Mouse (Mus musculus): Measurements from ENCODE around the gene Plekho2. TPM values are rescaled to one million over a fixed set of nuclear protein-coding genes. Genes with fewer than 3 reads are reported as not detected.

Gene Plekho2
- polyA plus RNA-seq, 1 experiment = 67.0 TPM

DNA sequence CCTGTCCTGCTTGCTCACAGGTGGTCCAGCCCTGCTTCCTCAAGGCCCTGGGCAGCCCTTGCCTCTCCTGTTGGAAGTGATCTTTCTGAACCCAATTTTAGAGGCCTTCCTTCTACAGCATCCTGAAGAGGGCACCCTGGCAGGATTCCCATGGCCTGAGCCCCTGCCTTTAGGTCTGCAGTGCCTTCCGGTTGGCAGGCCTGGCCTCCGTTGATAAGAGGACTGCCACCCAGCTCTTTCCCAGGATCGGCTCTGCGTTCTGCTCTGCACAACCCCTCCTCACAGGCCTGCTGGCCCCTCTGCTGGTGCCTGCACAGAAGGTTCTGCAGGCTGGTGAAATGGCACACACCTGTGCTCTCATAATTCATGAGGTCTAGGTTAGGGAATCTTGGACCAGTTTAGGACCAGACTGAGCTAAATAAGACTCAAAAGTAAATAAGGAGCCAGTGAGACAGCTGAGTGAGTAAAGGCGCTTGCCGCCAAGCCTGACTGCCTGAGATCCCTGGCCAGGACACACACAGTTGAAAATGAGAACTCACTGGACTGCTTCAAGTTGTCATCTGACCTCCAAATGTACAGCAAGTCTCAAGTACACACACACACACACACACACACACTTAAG, 51.3 kb downstream of the Plekho2 start:
- no peak overlapping the region for H3K27ac ChIP-seq (ENCODE audit: control insufficient read depth, insufficient read depth, low read depth, low read length)

DNA sequence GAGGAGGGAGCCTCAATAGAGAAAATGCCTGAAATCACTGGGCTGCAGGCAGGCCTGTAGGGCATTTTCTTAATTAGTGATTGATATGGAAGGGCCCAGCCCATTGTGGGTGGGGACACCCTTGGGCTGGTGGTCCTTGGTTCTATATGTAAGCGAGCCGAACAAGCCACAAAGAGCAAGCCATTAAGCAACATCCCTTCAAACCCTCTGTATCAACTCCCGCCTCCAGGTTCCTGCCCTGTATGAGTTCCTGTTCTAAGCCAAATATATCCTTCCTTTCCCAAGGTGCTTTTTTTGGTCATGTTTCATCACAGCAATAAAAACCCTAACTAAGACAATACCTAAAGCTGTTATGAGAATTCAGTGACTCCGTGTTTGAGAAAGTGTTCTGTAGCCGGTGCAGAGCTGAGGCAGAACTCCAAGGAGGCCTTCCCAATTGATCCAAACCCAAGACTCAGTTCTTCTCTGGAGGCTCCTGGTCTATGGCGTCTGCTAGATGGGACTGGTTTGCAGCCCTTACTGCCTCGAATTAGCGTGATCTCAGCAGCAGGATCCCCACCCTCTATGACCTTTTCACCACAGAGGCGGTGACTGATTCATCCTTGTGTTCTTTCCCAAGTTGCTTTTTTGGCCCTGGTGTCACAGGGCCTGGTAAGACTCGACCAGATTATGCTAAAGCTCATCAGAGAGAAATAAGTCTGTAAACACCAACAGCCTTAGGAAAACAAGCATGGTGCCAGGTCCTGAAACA, 54.2 kb downstream of the Plekho2 start:
- TF ChIP-seq CTCF (IDR thresholded peaks at IDR 0.05; ENCODE audit: control insufficient read depth, insufficient read depth, insufficient replicate concordance, low read depth, low read length) = no peak
- TF ChIP-seq POLR2A (IDR thresholded peaks at IDR 0.05; ENCODE audit: control insufficient read depth, low read depth, low read length) = no peak
- no peaks in the 10 kb centered on the region for H3K27me3 ChIP-seq (ENCODE audit: control insufficient read depth, insufficient read depth, low read length)
- H3K27ac ChIP-seq (ENCODE audit: control insufficient read depth, insufficient read depth, low read depth, low read length) = no peak overlapping the region
- H3K4me3 ChIP-seq (ENCODE audit: control insufficient read depth, low read depth, low read length) = no peak overlapping the region
- H3K36me3 ChIP-seq (ENCODE audit: control insufficient read depth, insufficient read depth, low read length) = no peaks in the 10 kb centered on the region
- H3K4me1 ChIP-seq (ENCODE audit: control insufficient read depth, insufficient read depth, low read length) = no peaks in the 10 kb centered on the region; the same call in 1 of the 2 replicates

More for the DNA sequence above, 51.3 kb downstream of the Plekho2 start:
- TF ChIP-seq POLR2A (IDR thresholded peaks at IDR 0.05; ENCODE audit: control insufficient read depth, low read depth, low read length) (no peak), CTCF (IDR thresholded peaks at IDR 0.05; ENCODE audit: control insufficient read depth, insufficient read depth, insufficient replicate concordance, low read depth, low read length) (no peak)
- Histone ChIP-seq H3K27me3 (ENCODE audit: control insufficient read depth, insufficient read depth, low read length) (no peaks in the 10 kb centered on the region), H3K36me3 (ENCODE audit: control insufficient read depth, insufficient read depth, low read length) (no peaks in the 10 kb centered on the region), H3K4me1 (ENCODE audit: control insufficient read depth, insufficient read depth, low read length) (no peaks in the 10 kb centered on the region), H3K4me3 (ENCODE audit: control insufficient read depth, low read depth, low read length) (no peak overlapping the region)

DNA sequence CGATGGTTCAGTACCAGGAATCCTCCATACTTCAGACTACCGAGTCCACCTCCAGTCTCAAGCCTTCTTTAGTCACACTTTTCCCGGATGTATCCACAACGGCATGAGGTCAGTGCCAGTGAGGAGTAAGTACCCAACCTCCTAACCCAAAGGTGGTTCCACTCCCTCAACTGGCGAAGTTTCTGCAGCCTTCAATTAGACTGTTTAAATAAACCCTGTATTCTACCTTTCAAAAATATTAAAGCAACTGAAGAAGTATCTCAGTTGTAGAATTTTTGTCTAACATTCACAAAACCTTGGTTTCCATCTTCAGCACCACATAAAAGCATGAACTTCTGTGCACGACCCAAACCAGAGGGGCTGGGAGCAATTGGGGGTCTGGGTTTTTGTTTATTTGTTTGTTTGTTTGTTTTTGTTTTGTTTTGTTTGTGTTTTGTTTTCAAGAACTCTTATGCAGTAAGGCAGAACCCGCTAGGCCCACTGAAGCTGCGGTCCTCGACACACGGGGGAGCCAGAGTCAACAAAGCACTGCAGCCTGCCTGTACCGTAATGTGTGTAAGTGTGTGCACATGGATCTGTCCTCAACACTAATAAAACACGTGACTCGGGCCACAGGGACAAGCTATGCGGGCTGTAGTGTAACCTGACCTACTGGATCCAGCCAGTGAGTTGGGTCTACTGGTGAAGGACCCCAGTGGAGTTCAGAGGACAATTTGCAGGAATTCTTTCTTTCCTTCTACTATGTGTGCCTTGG, 56.1 kb downstream of the Plekho2 start:
- Histone ChIP-seq H3K27ac (ENCODE audit: control insufficient read depth, insufficient read depth, low read depth, low read length) (no peak overlapping the region), H3K36me3 (ENCODE audit: control insufficient read depth, insufficient read depth, low read length) (no peaks in the 10 kb centered on the region), H3K4me3 (ENCODE audit: control insufficient read depth, low read depth, low read length) (no peak overlapping the region), H3K4me1 (ENCODE audit: control insufficient read depth, insufficient read depth, low read length) (no peaks in the 10 kb centered on the region; the same call in none of the 2 replicates), H3K27me3 (ENCODE audit: control insufficient read depth, insufficient read depth, low read length) (no peaks in the 10 kb centered on the region)
- TF ChIP-seq CTCF (IDR thresholded peaks at IDR 0.05; ENCODE audit: control insufficient read depth, insufficient read depth, insufficient replicate concordance, low read depth, low read length) (peak; percentile 84; the same call in 1 of the 2 replicates), POLR2A (IDR thresholded peaks at IDR 0.05; ENCODE audit: control insufficient read depth, low read depth, low read length) (no peak)

DNA sequence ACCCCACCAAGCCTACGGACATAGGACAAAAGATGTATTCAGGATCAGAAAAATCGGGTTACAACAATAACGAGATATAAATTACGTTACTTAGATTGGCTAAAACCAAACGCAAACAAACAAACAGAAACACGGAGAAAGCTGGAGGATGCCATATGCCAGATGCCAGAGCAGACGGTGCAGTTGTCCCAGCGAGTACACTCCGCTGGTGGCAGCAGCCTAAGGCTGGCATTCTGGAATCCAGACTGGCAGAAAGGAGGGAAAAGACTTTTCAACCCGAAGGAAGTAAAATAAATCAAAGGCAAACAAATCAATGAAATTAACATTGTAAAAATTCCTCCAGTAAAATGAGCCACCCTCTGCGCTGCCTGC, 59.3 kb downstream of the Plekho2 start:
- no peaks in the 10 kb centered on the region for H3K27me3 ChIP-seq (ENCODE audit: control insufficient read depth, insufficient read depth, low read length)
- H3K36me3 ChIP-seq (ENCODE audit: control insufficient read depth, insufficient read depth, low read length) = no peaks in the 10 kb centered on the region
- no peak overlapping the region for H3K4me3 ChIP-seq (ENCODE audit: control insufficient read depth, low read depth, low read length)
- no peaks in the 10 kb centered on the region; the same call in none of the 2 replicates for H3K4me1 ChIP-seq (ENCODE audit: control insufficient read depth, insufficient read depth, low read length)
- no peak for TF ChIP-seq CTCF (IDR thresholded peaks at IDR 0.05; ENCODE audit: control insufficient read depth, insufficient read depth, insufficient replicate concordance, low read depth, low read length)
- TF ChIP-seq POLR2A (IDR thresholded peaks at IDR 0.05; ENCODE audit: control insufficient read depth, low read depth, low read length) = no peak
- no peak overlapping the region for H3K27ac ChIP-seq (ENCODE audit: control insufficient read depth, insufficient read depth, low read depth, low read length)

DNA sequence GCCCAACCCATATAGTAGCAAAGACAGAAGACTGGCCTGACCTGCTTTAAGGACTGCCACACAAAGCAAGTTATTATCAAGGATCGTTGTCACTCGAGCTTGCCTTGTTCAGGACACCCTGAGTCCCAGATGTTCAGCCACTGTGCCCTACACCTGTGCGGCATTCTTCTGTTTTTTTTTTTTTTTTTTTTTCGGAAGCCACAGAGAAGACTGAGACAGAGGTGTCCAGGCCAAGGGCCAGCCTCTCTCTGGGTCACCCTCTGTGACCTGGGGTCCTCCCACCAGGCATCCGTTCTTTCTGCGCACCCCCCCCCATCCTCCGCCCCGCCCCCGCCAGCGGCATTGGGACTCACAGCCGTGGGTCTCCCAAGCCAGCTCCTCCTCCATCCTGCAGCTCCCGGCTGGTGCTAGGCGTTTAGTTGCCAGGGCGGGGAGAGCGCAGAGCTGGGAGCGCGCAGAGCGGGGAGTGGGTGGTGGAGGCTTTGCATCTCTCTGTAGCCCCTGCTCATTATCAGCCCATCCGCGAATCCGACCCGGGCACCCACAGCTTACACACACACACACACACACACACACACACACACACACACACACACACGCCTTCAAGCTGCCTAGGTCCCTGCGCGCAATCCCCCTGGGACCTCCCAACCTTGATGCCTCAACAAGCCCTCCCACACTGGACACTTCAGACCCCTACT, 59.9 kb downstream of the Plekho2 start, which contains the start of gene Ankdd1a:
Gene Ankdd1a (minus strand): TSS at position 387 of the 698 bp plus-strand sequence.
- Histone ChIP-seq H3K4me1 (ENCODE audit: control insufficient read depth, insufficient read depth, low read length) (no peaks in the 10 kb centered on the region; the same call in none of the 2 replicates), H3K27me3 (ENCODE audit: control insufficient read depth, insufficient read depth, low read length) (no peaks in the 10 kb centered on the region), H3K36me3 (ENCODE audit: control insufficient read depth, insufficient read depth, low read length) (no peaks in the 10 kb centered on the region), H3K27ac (ENCODE audit: control insufficient read depth, insufficient read depth, low read depth, low read length) (no peak within 1 kb of the TSS), H3K4me3 (ENCODE audit: control insufficient read depth, low read depth, low read length) (no peak within 1 kb of the TSS)
- TF ChIP-seq CTCF (IDR thresholded peaks at IDR 0.05; ENCODE audit: control insufficient read depth, insufficient read depth, insufficient replicate concordance, low read depth, low read length) (no peak), POLR2A (IDR thresholded peaks at IDR 0.05; ENCODE audit: control insufficient read depth, low read depth, low read length) (no peak)

- no peak for TF ChIP-seq CTCF (IDR thresholded peaks at IDR 0.05; ENCODE audit: control insufficient read depth, insufficient read depth, insufficient replicate concordance, low read depth, low read length)
- no peak for TF ChIP-seq POLR2A (IDR thresholded peaks at IDR 0.05; ENCODE audit: control insufficient read depth, low read depth, low read length)
- H3K27me3 ChIP-seq (ENCODE audit: control insufficient read depth, insufficient read depth, low read length) = no peaks in the 10 kb centered on the region
- no peak overlapping the region for H3K27ac ChIP-seq (ENCODE audit: control insufficient read depth, insufficient read depth, low read depth, low read length)
- no peak overlapping the region for H3K4me3 ChIP-seq (ENCODE audit: control insufficient read depth, low read depth, low read length)
- no peaks in the 10 kb centered on the region for H3K4me1 ChIP-seq (ENCODE audit: control insufficient read depth, insufficient read depth, low read length)
- H3K36me3 ChIP-seq (ENCODE audit: control insufficient read depth, insufficient read depth, low read length) = no peaks in the 10 kb centered on the region
Measured at GRCm38 (mm10) chr9:65514851-65515261, 65.0 kb downstream of the Plekho2 start.

Data from testis, adult 2 months (tissue).